Mouse (Mus musculus): ENCODE measurements around the gene Homer1. TPM values are rescaled to one million over a fixed set of nuclear protein-coding genes. Genes with fewer than 3 reads are reported as not detected.

Homer1 gene
- polyA plus RNA-seq, 1 experiment from 2014 or later, result 3.0 TPM

- H3K9me3 ChIP-seq (replicated peaks; ENCODE audit: control insufficient read depth, low read length), result no peaks in the 10 kb centered on the region; the same call in 1 of the 2 replicates
- 82% methylated on average over 7 of the region's 7 CpGs for WGBS
- no peak overlapping the region for H3K4me2 ChIP-seq (ENCODE audit: low read depth, low read length)
- H3K27ac ChIP-seq (ENCODE audit: low read length), result no peak overlapping the region
- no peak overlapping the region for H3K9ac ChIP-seq (ENCODE audit: low read length)
- no peak overlapping the region for H3K4me3 ChIP-seq (replicated peaks; ENCODE audit: low read length)
- no peaks in the 10 kb centered on the region for H3K27me3 ChIP-seq (ENCODE audit: control insufficient read depth, insufficient read depth, low read length)
- H3K36me3 ChIP-seq (ENCODE audit: control insufficient read depth, insufficient read depth, low read length), result no peaks in the 10 kb centered on the region
- no peaks in the 10 kb centered on the region for H3K4me1 ChIP-seq (ENCODE audit: control insufficient read depth, insufficient read depth, low read length)
- no peak for ATAC-seq (ENCODE audit: insufficient read depth, low FRiP score)
Measured at GRCm38 (mm10) chr13:93401947-93402346, 102.5 kb downstream of the Homer1 start.

- H3K4me1 ChIP-seq (ENCODE audit: control insufficient read depth, insufficient read depth, low read length), result no peaks in the 10 kb centered on the region
- no peak for ATAC-seq (ENCODE audit: insufficient read depth, low FRiP score)
- no peaks in the 10 kb centered on the region for H3K9me3 ChIP-seq (replicated peaks; ENCODE audit: control insufficient read depth, low read length)
- H3K36me3 ChIP-seq (ENCODE audit: control insufficient read depth, insufficient read depth, low read length), result no peaks in the 10 kb centered on the region
- no peak overlapping the region for H3K27ac ChIP-seq (ENCODE audit: low read length)
- no peaks in the 10 kb centered on the region for H3K27me3 ChIP-seq (ENCODE audit: control insufficient read depth, insufficient read depth, low read length)
- H3K4me3 ChIP-seq (replicated peaks; ENCODE audit: low read length), result no peak overlapping the region
- no peak overlapping the region for H3K9ac ChIP-seq (ENCODE audit: low read length)
- H3K4me2 ChIP-seq (ENCODE audit: low read depth, low read length), result no peak overlapping the region
- WGBS, result 73% methylated on average over 5 of the region's 5 CpGs
Measured at GRCm38 (mm10) chr13:93406855-93407254, 107.4 kb downstream of the Homer1 start.

GRCm38 (mm10) chr13:93410343-93410742 is 110.9 kb downstream of the Homer1 start:
- Histone ChIP-seq H3K9me3 (replicated peaks; ENCODE audit: control insufficient read depth, low read length) (no peaks in the 10 kb centered on the region), H3K36me3 (ENCODE audit: control insufficient read depth, insufficient read depth, low read length) (no peaks in the 10 kb centered on the region), H3K9ac (ENCODE audit: low read length) (no peak overlapping the region), H3K27me3 (ENCODE audit: control insufficient read depth, insufficient read depth, low read length) (no peaks in the 10 kb centered on the region), H3K4me3 (replicated peaks; ENCODE audit: low read length) (no peak overlapping the region), H3K27ac (ENCODE audit: low read length) (no peak overlapping the region), H3K4me2 (ENCODE audit: low read depth, low read length) (no peak overlapping the region), H3K4me1 (ENCODE audit: control insufficient read depth, insufficient read depth, low read length) (no peaks in the 10 kb centered on the region)
- ATAC-seq (ENCODE audit: insufficient read depth, low FRiP score), result no peak
- WGBS, result 47% methylated on average over 4 of the region's 4 CpGs

GRCm38 (mm10) chr13:93415055-93415454 is 115.6 kb downstream of the Homer1 start:
- H3K4me3 ChIP-seq (replicated peaks; ENCODE audit: low read length), result no peak overlapping the region
- no peak for ATAC-seq (ENCODE audit: insufficient read depth, low FRiP score)
- no peaks in the 10 kb centered on the region for H3K4me1 ChIP-seq (ENCODE audit: control insufficient read depth, insufficient read depth, low read length)
- no peaks in the 10 kb centered on the region for H3K27me3 ChIP-seq (ENCODE audit: control insufficient read depth, insufficient read depth, low read length)
- H3K27ac ChIP-seq (ENCODE audit: low read length), result no peak overlapping the region
- WGBS, result 90% methylated on average over 5 of the region's 5 CpGs
- H3K9ac ChIP-seq (ENCODE audit: low read length), result no peak overlapping the region
- no peaks in the 10 kb centered on the region for H3K36me3 ChIP-seq (ENCODE audit: control insufficient read depth, insufficient read depth, low read length)
- H3K4me2 ChIP-seq (ENCODE audit: low read depth, low read length), result no peak overlapping the region
- no peaks in the 10 kb centered on the region for H3K9me3 ChIP-seq (replicated peaks; ENCODE audit: control insufficient read depth, low read length)

- Histone ChIP-seq H3K9me3 (replicated peaks; ENCODE audit: control insufficient read depth, low read length) (no peaks in the 10 kb centered on the region), H3K36me3 (ENCODE audit: control insufficient read depth, insufficient read depth, low read length) (no peaks in the 10 kb centered on the region), H3K27ac (ENCODE audit: low read length) (no peak overlapping the region), H3K4me3 (replicated peaks; ENCODE audit: low read length) (no peak overlapping the region), H3K27me3 (ENCODE audit: control insufficient read depth, insufficient read depth, low read length) (no peaks in the 10 kb centered on the region), H3K9ac (ENCODE audit: low read length) (no peak overlapping the region), H3K4me2 (ENCODE audit: low read depth, low read length) (no peak overlapping the region), H3K4me1 (ENCODE audit: control insufficient read depth, insufficient read depth, low read length) (no peaks in the 10 kb centered on the region)
- WGBS, result 85% methylated on average over 2 of the region's 2 CpGs
- no peak for ATAC-seq (ENCODE audit: insufficient read depth, low FRiP score)
Measured at GRCm38 (mm10) chr13:93418292-93418691, 118.9 kb downstream of the Homer1 start.

DNA sequence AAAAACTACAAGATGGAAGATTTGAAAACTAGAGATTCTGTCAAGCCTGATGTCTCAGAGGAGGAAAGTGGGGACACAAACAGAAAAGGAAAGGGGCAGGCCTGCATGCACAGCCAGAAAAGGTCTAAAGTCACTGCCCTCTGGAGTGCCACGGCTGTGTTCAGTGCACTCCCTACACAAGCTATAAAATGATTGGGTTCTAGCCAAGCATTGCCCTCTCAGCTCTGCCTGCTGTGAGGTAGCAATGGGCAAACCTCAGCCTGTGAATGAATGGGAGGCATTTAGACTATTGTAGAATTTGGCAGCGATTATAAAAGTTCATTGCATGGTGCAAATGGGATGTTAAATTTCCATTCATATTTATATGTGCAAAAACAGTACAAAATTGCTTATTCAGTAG is 120.3 kb downstream of the Homer1 start:
- Histone ChIP-seq H3K4me3 (replicated peaks; ENCODE audit: low read length) (no peak overlapping the region), H3K4me2 (ENCODE audit: low read depth, low read length) (no peak overlapping the region), H3K9me3 (replicated peaks; ENCODE audit: control insufficient read depth, low read length) (no peaks in the 10 kb centered on the region), H3K36me3 (ENCODE audit: control insufficient read depth, insufficient read depth, low read length) (no peaks in the 10 kb centered on the region), H3K4me1 (ENCODE audit: control insufficient read depth, insufficient read depth, low read length) (no peaks in the 10 kb centered on the region), H3K27me3 (ENCODE audit: control insufficient read depth, insufficient read depth, low read length) (no peaks in the 10 kb centered on the region), H3K27ac (ENCODE audit: low read length) (no peak overlapping the region), H3K9ac (ENCODE audit: low read length) (no peak overlapping the region)
- 86% methylated on average over 2 of the region's 2 CpGs for WGBS
- ATAC-seq (ENCODE audit: insufficient read depth, low FRiP score), result no peak

- no peak overlapping the region for H3K27ac ChIP-seq (ENCODE audit: low read length)
- ATAC-seq (ENCODE audit: insufficient read depth, low FRiP score), result no peak
- no peak overlapping the region for H3K4me3 ChIP-seq (replicated peaks; ENCODE audit: low read length)
- H3K4me1 ChIP-seq (ENCODE audit: control insufficient read depth, insufficient read depth, low read length), result no peaks in the 10 kb centered on the region
- no peaks in the 10 kb centered on the region for H3K9me3 ChIP-seq (replicated peaks; ENCODE audit: control insufficient read depth, low read length)
- H3K9ac ChIP-seq (ENCODE audit: low read length), result no peak overlapping the region
- 78% methylated on average over 2 of the region's 2 CpGs for WGBS
- no peak overlapping the region for H3K4me2 ChIP-seq (ENCODE audit: low read depth, low read length)
- H3K27me3 ChIP-seq (ENCODE audit: control insufficient read depth, insufficient read depth, low read length), result no peaks in the 10 kb centered on the region
- no peaks in the 10 kb centered on the region for H3K36me3 ChIP-seq (ENCODE audit: control insufficient read depth, insufficient read depth, low read length)
Measured at GRCm38 (mm10) chr13:93423224-93423623, 123.8 kb downstream of the Homer1 start.

GRCm38 (mm10) chr13:93427920-93428876 is 128.8 kb downstream of the Homer1 start:
- no peaks in the 10 kb centered on the region for H3K9me3 ChIP-seq (replicated peaks; ENCODE audit: control insufficient read depth, low read length)
- no peak for ATAC-seq (ENCODE audit: insufficient read depth, low FRiP score)
- 87% methylated on average over 5 of the region's 5 CpGs for WGBS
- no peak overlapping the region for H3K4me2 ChIP-seq (ENCODE audit: low read depth, low read length)
- H3K4me3 ChIP-seq (replicated peaks; ENCODE audit: low read length), result no peak overlapping the region
- H3K27me3 ChIP-seq (ENCODE audit: control insufficient read depth, insufficient read depth, low read length), result no peaks in the 10 kb centered on the region
- no peaks in the 10 kb centered on the region for H3K36me3 ChIP-seq (ENCODE audit: control insufficient read depth, insufficient read depth, low read length)
- no peak overlapping the region for H3K27ac ChIP-seq (ENCODE audit: low read length)
- no peaks in the 10 kb centered on the region for H3K4me1 ChIP-seq (ENCODE audit: control insufficient read depth, insufficient read depth, low read length)
- no peak overlapping the region for H3K9ac ChIP-seq (ENCODE audit: low read length)

DNA sequence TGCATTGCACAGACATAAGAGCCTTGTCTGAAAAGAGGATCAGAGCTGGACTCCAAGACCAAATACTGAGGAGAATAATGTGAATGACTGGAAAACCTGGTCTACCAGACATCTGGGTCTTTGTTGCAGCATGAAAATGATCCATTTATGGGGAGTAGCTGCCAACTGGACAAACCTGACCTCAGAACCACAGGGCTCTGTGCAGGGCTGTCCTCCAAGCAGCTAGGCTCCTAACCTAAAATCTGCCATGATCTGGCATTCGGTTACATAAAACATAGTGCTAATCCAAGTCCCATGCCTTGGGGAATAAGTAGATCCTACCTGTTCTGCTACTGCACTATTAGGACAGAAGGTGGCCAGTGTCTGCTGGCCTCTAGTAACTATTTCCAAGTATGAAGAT is 129.8 kb downstream of the Homer1 start:
- Histone ChIP-seq H3K9ac (ENCODE audit: low read length) (no peak overlapping the region), H3K4me3 (replicated peaks; ENCODE audit: low read length) (no peak overlapping the region), H3K27ac (ENCODE audit: low read length) (no peak overlapping the region), H3K4me1 (ENCODE audit: control insufficient read depth, insufficient read depth, low read length) (no peaks in the 10 kb centered on the region), H3K36me3 (ENCODE audit: control insufficient read depth, insufficient read depth, low read length) (no peaks in the 10 kb centered on the region), H3K27me3 (ENCODE audit: control insufficient read depth, insufficient read depth, low read length) (no peaks in the 10 kb centered on the region), H3K9me3 (replicated peaks; ENCODE audit: control insufficient read depth, low read length) (no peaks in the 10 kb centered on the region), H3K4me2 (ENCODE audit: low read depth, low read length) (no peak overlapping the region)
- no peak for ATAC-seq (ENCODE audit: insufficient read depth, low FRiP score)
- WGBS, result 90% methylated on average over 1 of the region's 1 CpGs
